Mouse (Mus musculus) ES-CJ7 (cell line): ENCODE data around the gene Ifih1.

ENCODE experiments used
- DNase-seq: peaks from one replicate; pipeline ENCODE4 v3.0.0; 2011; ENCODE audit warnings: low read depth, low spot score

The Ifih1 gene

GRCm38 (mm10) chr2:62646014-62646645, at the start of gene Ifih1:
Gene Ifih1 (minus strand): TSS chr2:62646255.
- DNase-seq = peak; percentile 17

DNA sequence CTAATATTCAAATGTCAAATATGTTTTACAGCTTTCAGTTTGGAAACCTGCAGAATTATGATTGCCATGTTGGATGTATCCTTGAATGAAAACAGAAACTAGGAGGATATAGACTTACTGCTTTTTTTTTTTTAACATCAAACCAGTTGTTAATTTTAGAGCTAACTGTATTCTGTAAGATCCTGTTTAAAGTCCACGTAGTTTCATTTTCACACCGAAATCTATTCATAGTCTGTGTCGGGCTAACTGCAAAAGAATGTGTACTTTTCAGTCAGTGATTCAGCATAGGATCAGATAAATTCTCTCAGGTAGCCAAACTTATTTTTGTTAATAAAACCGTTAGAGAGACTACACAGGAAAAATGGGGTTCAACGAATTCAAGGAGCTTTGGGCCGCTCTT, 39.9 kb upstream of the Ifih1 start:
- no peak for DNase-seq

DNA sequence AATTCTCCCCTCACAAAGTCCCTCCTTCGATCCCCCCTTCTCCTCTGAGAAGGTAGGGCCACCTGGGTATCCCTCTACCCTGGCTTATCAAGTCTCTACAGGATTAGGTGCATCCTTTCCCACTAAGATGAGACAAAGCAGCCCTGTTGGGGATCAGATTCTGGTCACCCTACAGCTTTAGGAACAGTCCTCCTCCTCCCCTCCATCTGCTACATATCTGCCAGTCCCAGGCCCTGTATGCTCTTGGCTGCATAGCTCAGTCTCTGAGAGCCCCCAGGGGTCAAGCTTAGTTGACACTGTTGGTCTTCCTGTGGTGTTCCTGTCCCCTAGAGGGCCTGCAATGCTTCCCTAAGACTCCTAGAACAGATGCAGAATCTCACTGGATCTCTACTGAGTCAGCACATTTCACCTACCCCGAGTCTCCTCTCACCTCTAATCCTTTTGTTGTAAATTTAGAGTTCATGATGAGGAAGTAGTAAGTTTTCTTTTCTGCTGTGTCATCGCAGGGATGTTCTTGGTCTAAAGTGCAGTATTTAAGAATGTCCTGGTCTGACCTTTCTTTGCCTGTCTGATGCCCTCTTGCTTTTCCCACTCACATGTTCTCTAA, 39.0 kb upstream of the Ifih1 start:
- peak; percentile 6 for DNase-seq

DNA sequence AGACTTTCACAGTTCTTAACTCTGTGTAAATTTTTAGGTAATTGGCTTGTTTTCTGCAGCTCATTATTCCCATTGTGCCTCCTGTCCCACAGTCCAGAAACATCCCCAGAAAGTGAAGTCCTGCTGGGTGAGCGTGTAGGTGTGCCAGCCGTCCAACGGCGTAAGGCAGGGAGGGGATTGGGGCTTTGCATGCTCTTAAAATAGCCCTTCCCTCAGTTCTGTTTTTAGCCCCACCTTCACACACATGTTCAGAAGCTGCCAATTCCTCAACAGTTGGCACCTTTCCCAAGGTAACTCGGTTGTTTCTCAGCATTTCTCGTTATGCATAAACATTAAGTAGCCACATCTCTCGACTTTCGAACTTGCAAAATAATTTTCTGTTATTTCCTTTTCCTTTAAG, 35.6 kb upstream of the Ifih1 start:
- DNase-seq = no peak

DNA sequence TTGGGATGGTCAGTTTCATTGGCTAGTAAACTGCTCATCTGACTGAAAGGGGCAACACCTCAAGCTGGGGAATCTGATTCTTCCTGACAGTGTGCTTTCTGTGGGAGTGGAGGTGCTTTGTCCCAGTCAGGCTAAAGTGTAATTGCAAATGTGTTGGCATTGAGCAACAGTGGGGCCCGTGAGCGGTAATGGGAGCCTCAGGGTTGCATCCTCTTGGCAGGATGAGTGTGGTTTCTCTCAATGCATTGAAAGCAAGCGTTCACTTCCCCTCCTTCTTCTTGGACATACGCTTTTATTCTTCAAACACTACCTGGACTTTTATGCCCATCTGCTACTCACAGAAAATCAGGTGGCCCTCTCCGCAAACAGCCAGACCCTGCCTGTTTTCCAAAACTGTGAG, 26.7 kb upstream of the Ifih1 start:
- DNase-seq = no peak

DNA sequence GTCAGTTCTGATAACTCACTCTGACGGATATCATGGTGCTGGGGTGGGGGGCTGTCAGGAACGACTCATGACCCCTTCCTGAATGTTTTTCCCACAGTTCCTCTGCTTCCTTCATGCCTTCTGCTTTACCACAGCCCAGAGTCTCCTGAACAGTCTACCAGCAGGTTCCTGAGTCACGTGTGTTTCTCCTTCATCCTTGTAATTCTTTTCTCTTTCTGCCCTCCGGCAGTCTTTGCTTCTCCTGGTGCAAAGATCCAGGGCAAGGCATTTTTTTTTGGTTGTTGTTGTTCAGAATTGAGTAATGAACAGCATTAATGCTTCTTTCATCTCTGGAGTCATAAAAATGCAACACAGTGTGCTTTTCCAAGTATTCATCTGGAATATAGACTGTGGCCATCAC, 24.7 kb upstream of the Ifih1 start:
- no peak for DNase-seq

GRCm38 (mm10) chr2:62670301-62670700, 24.2 kb upstream of the Ifih1 start:
- no peak for DNase-seq

DNA sequence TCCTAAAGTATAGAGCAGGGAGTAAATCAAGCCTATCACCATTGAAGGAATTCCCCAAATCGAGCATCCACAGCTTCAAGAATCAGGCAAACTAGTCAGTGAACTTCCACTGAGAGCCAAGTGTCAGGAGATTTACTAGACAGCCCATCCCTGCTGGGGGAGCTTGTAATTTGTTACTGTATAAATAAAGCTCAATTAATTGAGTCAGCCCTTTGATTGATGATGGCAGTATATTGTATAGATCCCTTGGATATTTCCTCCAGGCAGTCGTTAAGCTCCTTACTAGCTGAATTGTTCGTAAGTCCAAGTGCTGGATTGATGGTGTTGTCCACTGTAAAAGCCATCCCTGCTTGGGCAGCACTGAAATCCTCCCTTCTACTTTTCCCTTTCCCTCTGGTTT, 23.8 kb upstream of the Ifih1 start:
- no peak for DNase-seq

DNA sequence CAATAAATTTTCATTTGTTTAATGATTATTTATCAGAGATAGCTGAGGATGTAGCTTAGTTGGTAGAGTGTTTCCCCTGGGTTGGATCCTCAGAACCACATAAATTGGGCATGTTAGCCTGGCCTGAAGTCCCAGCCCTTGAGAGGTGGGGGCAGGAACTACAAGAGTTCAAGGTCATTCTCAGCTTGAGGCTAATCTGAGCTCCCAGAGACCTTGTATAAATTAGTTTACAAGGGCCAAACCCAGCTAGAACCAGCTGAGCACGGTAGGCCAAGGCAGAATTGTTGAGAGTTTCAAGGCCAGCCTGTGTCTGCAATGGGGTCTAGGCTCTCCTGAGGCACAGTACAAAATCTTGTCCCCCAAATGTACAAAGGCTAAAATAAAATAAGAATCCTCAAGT, 19.5 kb upstream of the Ifih1 start:
- peak; percentile 84 for DNase-seq

- no peak for DNase-seq
Observed at GRCm38 (mm10) chr2:62664839-62665238, 18.8 kb upstream of the Ifih1 start.

- DNase-seq = peak; percentile 93
Observed at GRCm38 (mm10) chr2:62664135-62664670, 18.1 kb upstream of the Ifih1 start, which contains the start of gene Gca. Gene Gca (plus strand): TSS chr2:62664285.

GRCm38 (mm10) chr2:62662560-62662959, 16.5 kb upstream of the Ifih1 start:
- no peak for DNase-seq

GRCm38 (mm10) chr2:62660565-62660964, 14.5 kb upstream of the Ifih1 start:
- DNase-seq = peak; percentile 66

DNA sequence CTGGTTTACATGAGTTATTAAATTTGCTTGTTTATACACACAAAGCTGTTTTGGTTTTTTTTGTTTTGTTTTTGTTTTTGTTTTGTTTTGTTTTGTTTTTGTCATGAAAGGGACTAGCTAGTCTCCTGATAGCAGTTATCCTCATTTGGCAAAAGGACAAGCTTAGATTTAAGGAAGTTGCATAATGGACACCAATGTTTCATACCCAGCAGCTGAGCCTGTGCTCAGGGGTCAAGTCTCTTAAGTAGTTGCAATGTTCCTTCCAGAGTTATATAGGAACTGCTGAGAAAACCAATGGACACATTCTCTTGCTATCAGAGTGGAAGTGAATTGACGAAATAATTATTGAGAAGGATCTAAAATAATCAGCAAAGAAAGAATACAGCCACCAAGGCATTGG, 10.0 kb upstream of the Ifih1 start:
- no peak for DNase-seq

DNA sequence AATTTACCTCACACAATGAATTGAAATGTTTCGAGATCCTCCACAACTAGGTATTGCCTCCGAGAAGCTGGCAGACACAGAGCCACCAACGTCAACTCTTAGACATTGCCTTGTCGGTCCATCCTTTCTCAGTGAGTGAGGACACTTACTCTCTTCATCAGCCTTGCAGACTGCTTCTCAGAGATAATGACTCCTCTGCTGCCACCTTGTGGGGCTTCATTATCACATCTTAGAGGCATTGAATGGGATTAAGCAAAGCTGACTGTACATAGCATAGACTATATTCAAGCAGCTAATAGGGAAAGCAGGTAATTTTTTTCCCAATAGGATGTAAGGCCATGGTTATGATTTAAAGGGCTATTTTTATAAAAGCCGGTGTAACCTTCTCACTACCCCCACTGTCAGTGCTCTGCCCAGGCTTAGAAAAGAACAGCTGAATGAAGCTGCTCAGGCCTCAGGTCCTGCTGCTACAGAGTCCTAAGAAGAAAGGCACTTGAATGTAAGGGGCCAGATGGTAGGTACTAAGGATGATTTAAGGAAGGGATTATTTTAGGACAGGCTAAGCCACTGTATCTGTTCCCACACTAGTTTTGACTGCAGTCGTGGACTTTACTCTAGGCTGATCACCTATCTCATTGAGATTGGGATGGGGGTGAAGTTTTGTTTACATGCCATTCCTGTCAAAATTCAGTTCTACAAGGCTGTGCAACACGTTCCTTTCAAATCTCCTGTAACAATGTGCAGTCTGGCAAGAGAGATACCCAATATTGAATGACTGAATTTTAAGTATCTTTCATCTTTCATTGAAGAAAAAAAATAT, 8.7 kb upstream of the Ifih1 start:
- DNase-seq = peak; percentile 71

DNA sequence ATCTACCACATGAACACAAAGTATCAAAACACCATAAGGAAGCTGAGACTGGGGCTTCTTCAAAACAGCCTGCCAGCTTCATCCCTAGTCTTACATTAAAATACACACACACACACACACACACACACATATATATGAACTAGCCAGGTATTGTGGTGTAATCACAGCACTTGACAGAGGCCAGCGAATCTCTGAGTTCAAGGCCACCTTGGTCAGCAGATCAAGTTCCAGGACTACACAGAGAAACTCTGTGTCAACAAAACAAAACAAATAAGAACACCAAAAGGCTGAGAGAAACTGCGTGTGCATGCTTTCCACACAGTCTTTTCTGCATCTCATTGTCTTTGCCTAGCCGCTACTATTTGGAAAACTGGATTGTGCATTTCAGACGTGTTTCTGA, 6.4 kb upstream of the Ifih1 start:
- no peak for DNase-seq

GRCm38 (mm10) chr2:62651890-62652289, 5.8 kb upstream of the Ifih1 start:
- no peak for DNase-seq

- DNase-seq = no peak
Observed at GRCm38 (mm10) chr2:62646671-62647289, 725 bp upstream of the Ifih1 start.

DNA sequence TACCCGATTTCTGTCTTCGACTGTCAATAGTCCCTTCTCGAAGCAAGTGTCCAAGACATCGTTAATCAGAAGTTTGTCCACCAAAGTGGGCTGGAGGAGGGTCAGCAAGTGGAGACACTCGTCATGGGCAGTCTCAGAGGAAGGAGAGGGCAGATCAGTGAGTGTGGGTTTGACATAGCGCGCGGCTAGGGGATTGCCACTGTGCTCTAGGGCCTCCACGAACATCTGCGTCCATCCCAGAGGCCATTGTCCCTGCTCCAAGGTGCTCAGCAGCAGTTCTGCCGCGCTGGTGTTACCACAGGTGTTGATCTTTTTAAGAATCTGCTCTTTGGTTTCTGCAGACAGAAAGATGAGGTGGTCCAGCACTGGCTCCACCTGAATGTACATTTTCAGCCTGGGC, 580 bp downstream of the Ifih1 start:
- no peak for DNase-seq

- DNase-seq = no peak
Observed at GRCm38 (mm10) chr2:62644891-62645290, 1.2 kb downstream of the Ifih1 start.

GRCm38 (mm10) chr2:62643405-62644305, 2.4 kb downstream of the Ifih1 start:
- peak; percentile 74 for DNase-seq
